Mouse (Mus musculus): ENCODE measurements around the gene Vill.

Vill gene

DNA sequence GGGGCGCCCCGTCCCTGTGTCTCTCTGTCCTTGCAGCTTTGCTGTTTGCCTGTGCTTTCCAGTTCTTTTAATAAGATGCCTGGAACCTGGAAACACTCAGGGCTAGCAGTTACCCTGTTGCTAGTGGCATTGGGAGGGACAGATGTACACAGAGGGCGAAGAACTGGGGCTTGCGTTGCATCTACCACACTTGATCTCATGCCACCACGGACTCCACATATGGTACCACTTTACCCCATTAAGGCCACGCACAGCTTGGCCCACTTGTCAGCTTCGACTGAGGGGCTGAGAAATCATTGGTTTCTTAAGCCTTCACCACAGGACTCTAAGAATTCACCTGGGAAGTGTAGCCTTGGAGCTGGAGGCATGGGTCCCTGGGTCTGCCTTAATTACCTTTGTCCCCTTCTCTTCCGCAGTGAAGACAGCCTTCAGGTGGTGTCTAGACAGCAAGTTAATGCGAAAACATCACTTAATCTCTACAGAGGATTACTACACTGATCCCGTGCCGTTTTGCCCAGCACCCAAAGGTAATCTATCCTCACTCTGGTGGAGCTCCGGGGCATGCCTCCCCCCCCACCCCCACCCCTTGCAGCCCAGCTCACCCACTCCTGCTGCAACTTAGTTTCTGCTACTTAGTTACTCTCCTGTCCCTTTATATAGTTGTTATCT, 57.2 kb downstream of the Vill start:
- DNase-seq (ENCODE audit: extremely low read depth, low read depth): no peak

DNA sequence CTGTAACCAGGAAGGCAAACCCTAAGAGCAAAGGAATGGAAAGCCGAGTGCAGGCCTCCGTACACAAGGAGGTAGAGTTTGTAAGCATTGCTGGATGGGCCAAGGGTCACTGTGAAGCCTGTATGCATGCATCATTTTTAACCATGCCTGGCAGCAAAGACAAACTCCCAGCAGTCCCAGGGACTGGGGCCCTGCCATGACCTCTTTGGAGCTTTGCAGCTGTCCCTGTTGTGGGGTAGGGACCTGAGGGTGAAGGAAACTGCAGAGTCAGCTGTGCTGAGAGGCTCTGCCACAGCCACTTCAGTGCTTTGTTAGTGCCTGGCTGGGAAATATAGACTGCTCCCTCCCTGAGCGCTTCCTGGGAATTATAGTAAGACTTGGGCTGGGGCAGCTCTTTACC, 58.1 kb downstream of the Vill start:
- no peak for DNase-seq (ENCODE audit: extremely low read depth, low read depth)

DNA sequence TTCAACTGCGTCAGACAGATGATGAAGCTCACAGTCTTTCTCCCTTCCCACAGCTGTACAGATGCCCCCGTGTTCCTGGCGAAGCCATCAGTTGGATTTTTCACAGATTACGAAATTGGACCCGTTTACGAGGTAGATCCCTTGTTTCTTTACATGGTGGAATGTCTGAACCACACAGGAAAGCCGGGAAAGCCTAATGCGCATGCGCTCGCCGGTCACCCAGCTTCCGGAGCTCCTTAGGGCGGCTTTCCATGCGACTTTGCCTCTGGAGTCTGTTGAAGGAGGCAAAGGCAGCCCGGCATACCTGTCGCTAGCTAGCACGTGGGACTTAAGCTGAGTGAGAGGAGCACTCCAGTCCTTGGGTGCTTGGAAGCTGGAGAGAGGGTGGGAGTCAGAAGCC, 62.3 kb downstream of the Vill start:
- no peak for DNase-seq (ENCODE audit: extremely low read depth, low read depth)

DNA sequence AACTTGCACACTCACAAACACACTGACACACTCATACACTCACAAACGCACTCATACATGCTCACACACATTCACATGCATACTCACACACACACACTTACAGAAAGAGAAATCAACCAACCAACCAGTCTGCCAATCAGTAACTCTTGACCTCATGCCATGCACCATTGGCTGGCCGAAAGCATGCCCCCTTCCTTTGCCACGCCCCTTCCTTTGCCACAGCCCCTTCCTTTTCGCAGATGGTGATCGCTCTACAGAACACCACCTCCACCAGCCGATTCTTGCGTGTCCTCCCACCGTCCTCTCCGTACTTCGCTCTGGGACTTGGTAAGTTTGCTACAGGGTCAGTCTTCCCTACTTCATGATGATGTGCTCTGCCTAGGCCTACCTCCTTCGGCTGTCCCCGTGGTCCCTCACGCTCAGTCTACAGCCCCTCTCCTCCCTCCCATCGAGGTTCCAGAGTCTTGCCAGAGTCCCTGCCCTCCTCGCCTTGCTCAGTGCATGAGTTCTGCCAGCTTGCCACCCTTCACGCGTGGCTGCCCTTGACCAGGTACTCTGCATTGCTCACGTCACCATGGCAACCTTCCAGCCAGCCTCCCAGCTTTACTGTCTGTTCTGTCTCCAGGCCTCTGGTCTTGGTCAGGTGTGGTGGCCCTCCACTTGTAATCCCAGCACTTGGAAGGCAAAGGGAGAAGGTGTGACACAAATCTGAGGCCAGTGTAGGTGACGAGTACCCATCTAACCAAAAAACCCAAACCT, 67.0 kb downstream of the Vill start:
- DNase-seq (ENCODE audit: extremely low read depth, low read depth): no peak

DNA sequence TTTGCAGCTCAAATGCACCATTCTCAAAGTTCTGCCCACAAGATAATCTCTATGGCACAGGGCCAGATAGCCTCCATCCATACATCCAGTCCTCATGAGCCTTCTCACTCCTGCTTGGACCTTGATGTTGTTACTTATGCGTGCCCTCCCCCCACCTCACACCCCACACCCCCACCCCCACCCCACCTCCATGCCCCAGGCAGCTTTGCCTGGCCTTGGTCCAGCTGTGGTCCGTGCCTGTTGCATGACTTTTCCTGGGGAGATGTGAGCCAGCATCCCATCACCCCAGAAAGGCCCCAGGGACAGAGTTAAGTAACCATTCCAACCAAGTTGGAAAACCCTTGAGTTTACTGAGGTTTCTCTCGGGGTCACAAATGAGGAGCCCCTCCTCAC, 67.6 kb downstream of the Vill start:
- no peak for DNase-seq (ENCODE audit: extremely low read depth, low read depth)
